Mouse (Mus musculus): ENCODE results near the gene Dgkb. TPM values are rescaled to one million over a fixed set of nuclear protein-coding genes. Genes with fewer than 3 reads are reported as not detected.

Gene Dgkb
- polyA plus RNA-seq, 1 experiment from 2014 or later, result 0.07 TPM

DNA sequence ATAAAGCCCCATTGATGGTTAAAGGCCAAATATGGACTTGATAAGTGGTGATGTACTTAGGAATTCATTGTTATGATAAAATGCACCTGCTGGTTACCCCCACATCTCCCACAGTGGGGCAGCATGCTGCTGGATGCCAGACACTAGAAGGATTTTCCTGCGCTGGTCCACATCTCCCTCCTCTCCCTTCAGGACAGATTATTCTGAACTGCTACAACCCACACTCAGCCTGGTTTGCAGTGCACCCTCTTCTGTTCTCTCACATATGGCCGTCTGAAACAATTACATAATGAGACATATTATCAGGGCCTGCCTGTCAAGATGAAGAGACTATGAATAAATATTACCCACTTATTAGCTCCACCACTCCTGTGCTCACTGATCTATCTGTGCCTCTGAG, 780.6 kb downstream of the Dgkb start:
- H3K4me3 ChIP-seq (replicated peaks), result no peak overlapping the region

DNA sequence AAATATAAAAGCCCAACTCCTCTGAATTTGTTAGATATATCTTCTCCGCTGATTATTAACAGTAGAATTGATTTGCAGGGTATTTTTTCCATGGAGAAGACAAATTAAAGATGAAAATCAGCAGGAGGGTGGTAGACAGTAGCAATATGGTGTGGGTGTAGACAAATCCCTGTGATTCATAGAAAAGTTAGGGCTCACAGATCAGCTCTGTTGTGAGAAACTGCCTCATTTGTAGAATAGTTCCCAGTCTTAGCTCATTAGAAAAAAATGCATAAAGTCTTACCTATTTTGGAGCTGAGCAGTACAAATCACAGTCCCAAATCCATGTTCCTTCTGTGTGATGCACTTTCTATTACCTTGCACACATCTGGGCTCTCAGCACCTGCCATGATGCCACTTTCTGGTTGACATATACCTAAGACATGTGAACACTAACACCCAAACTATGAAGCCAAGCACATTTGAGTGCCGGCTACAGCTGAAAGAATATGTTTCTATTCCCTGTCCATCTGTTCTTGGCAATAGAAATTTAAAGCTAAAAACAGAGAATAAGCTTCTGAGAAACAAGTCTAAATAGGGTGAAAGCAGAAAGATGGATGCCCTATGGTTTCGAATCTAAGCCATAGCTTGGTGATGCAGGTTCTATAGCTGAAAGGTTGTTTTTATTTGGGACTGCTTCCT, 782.8 kb downstream of the Dgkb start:
- no peak overlapping the region for H3K4me3 ChIP-seq (replicated peaks)
- H3K27me3 ChIP-seq, result no peaks in the 10 kb centered on the region
- 54% methylated on average over 3 of the region's 3 CpGs for WGBS (ENCODE audit: insufficient replicate concordance)
- H3K4me1 ChIP-seq (replicated peaks), result no peaks in the 10 kb centered on the region
- H3K9ac ChIP-seq, result no peak overlapping the region
- H3K4me2 ChIP-seq, result no peak overlapping the region
- no peaks in the 10 kb centered on the region for H3K9me3 ChIP-seq (replicated peaks)
- no peak for ATAC-seq (ENCODE audit: insufficient read depth)
- H3K36me3 ChIP-seq (replicated peaks), result no peaks in the 10 kb centered on the region
- H3K27ac ChIP-seq (replicated peaks), result no peak overlapping the region

More for the DNA sequence above, 780.6 kb downstream of the Dgkb start:
- ATAC-seq (ENCODE audit: insufficient read depth), result no peak
- Histone ChIP-seq H3K36me3 (replicated peaks) (no peaks in the 10 kb centered on the region), H3K4me2 (no peak overlapping the region), H3K27ac (replicated peaks) (no peak overlapping the region), H3K4me1 (replicated peaks) (no peaks in the 10 kb centered on the region), H3K9me3 (replicated peaks) (no peaks in the 10 kb centered on the region), H3K27me3 (no peaks in the 10 kb centered on the region), H3K9ac (no peak overlapping the region)
- WGBS (ENCODE audit: insufficient replicate concordance), result 52% methylated on average over 2 of the region's 2 CpGs

DNA sequence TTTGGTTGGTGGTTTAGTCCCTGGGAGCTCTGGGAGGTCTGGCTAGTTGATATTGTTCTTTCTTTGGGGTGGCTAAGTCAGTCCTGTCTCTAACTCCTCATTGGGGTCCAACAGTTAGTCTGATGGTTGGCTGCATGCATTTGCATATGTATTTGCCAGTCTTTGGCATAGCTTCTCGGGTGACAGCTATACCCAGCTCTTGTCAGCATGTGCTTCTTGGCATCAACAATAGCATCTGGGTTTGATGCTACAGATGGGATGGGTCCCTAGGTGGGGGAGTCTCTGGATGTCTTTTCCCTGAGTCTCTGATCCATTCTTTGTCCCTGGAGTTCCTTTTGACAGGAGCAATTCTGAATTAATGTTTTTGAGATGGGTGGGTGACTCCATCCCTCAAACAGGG, 790.6 kb downstream of the Dgkb start:
- no peak for ATAC-seq (ENCODE audit: insufficient read depth)

DNA sequence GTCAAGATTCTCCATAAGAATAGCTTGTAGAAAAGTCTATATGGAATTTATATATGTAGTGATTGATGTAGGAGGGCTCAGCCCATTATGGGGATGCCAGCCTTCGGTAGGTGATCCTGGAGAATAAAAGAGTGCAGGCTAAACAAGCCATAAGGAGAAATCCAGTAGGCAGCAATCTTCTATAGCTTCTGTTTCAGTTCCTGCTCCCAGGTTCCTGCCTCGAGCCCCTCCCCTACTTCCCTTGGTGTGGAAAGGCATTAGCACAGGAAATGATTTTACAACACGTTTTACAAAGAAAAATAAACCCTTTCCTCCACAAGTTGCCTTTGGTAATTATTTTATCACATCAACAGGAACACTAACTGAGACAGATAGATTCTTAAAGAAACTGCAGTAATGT, 850.7 kb downstream of the Dgkb start:
- ATAC-seq (ENCODE audit: insufficient read depth), result no peak
- H3K9ac ChIP-seq, result no peak overlapping the region
- no peaks in the 10 kb centered on the region for H3K4me1 ChIP-seq (replicated peaks)
- no peak overlapping the region for H3K4me2 ChIP-seq
- WGBS (ENCODE audit: insufficient replicate concordance), result 24% methylated on average over 3 of the region's 3 CpGs
- no peak overlapping the region for H3K27ac ChIP-seq (replicated peaks)
- no peaks in the 10 kb centered on the region for H3K9me3 ChIP-seq (replicated peaks)
- H3K27me3 ChIP-seq, result no peaks in the 10 kb centered on the region
- H3K36me3 ChIP-seq (replicated peaks), result no peaks in the 10 kb centered on the region
- H3K4me3 ChIP-seq (replicated peaks), result no peak overlapping the region

More for the DNA sequence above, 790.6 kb downstream of the Dgkb start:
- Histone ChIP-seq H3K4me3 (replicated peaks) (no peak overlapping the region), H3K27me3 (no peaks in the 10 kb centered on the region), H3K9ac (no peak overlapping the region), H3K4me2 (no peak overlapping the region), H3K27ac (replicated peaks) (no peak overlapping the region), H3K9me3 (replicated peaks) (no peaks in the 10 kb centered on the region), H3K36me3 (replicated peaks) (no peaks in the 10 kb centered on the region), H3K4me1 (replicated peaks) (no peaks in the 10 kb centered on the region)
- 38% methylated on average over 1 of the region's 1 CpGs for WGBS (ENCODE audit: insufficient replicate concordance)

Data from liver, embryonic 15.5 days (tissue).